ENCODE assay signal across 27 mouse cellular contexts in the genomic region with DNA sequence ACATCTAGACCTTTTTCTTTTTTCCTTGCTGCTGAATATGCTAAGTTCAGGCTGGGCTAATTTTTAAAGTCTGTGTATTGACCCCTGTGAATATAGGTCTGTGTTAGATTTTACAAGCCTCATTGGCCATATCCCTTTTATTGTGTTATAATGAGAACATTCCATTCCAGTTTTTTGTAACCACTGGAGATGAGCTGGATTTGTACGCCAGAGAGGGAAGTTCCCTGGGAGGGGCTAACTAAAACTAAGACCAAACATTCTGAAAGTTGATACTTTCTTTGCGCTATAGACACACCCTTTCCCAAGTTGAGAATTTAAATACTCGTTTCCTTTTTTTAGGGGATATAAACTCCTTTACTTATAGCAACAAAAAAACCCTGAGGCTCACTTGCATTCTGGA. TPM values are rescaled to one million over a fixed set of nuclear protein-coding genes. Genes with fewer than 3 reads are reported as not detected.
A peak's percentile ranks its signal among the peaks of the same experiment; 100 is the strongest.
DNase-seq lines count a peak whose midpoint lies in the region; ATAC-seq and TF ChIP-seq lines count a peak whose summit lies in the region.
"Had no signal": no experiment of that assay in that cellular context is flagged by ENCODE, and none has a peak within 500 bp of the region (broad histone marks: within the 10 kb centered on the region; RNA-seq: fewer than 3 reads in every experiment).

No protein-coding gene starts in this region.

- 56% methylated on average over 3 of the region's 3 CpGs for WGBS in limb, embryonic 13.5 days
- 85% methylated on average over 3 of the region's 3 CpGs for WGBS in limb, embryonic 10.5 days
- 48% methylated on average over 3 of the region's 3 CpGs for WGBS in limb, embryonic 14.5 days

- no peak overlapping the region for H3K4me2 ChIP-seq in limb, embryonic 13.5 days (replicated peaks)
- H3K4me2 ChIP-seq in limb, embryonic 14.5 days (replicated peaks; ENCODE audit: low read depth, low read length, severe bottlenecking), result no peak overlapping the region
- H3K4me2 ChIP-seq: heart, embryonic 15.5 days; kidney, embryonic 15.5 days; liver, embryonic 11.5 days; midbrain, embryonic 12.5 days; neural tube, embryonic 13.5 days had no signal

- peaks cover 74% of the 10 kb centered on the region for H3K36me3 ChIP-seq in limb, embryonic 13.5 days
- peaks cover 80% of the 10 kb centered on the region for H3K36me3 ChIP-seq in limb, embryonic 10.5 days
- H3K36me3 ChIP-seq in limb, embryonic 14.5 days (ENCODE audit: control insufficient read depth, insufficient read depth, low read length), result peaks cover 80% of the 10 kb centered on the region

- TF ChIP-seq POLR2A in limb, embryonic 14.5 days (IDR thresholded peaks at IDR 0.05; ENCODE audit: borderline replicate concordance, extremely low read depth, insufficient read depth, insufficient read length), result no peak

- ATAC-seq in limb, embryonic 13.5 days (ENCODE audit: low FRiP score, low read depth), result peak; percentile 62; the same call in 1 of the 2 replicates
- peak; percentile 63 for ATAC-seq in limb, embryonic 14.5 days (ENCODE audit: low FRiP score, low read depth)
- ATAC-seq: forebrain, postnatal 0 days; hindbrain, embryonic 16.5 days had no signal

- no peaks in the 10 kb centered on the region for H3K4me1 ChIP-seq in limb, embryonic 13.5 days
- no peaks in the 10 kb centered on the region for H3K4me1 ChIP-seq in limb, embryonic 10.5 days
- no peaks in the 10 kb centered on the region; the same call in 1 of the 2 replicates for H3K4me1 ChIP-seq in limb, embryonic 14.5 days (ENCODE audit: control insufficient read depth, insufficient read depth, low read length)
- H3K4me1 ChIP-seq: heart, embryonic 15.5 days; kidney, embryonic 15.5 days; midbrain, embryonic 12.5 days; neural tube, embryonic 13.5 days had no signal

- H3K9me3 ChIP-seq in limb, embryonic 13.5 days, result no peaks in the 10 kb centered on the region
- no peaks in the 10 kb centered on the region for H3K9me3 ChIP-seq in limb, embryonic 10.5 days (replicated peaks)
- no peaks in the 10 kb centered on the region for H3K9me3 ChIP-seq in limb, embryonic 14.5 days (ENCODE audit: control insufficient read depth, low read length)
- H3K9me3 ChIP-seq: heart, embryonic 15.5 days; kidney, embryonic 15.5 days; midbrain, embryonic 12.5 days; neural tube, embryonic 13.5 days had no signal

- H3K27me3 ChIP-seq in limb, embryonic 13.5 days, result no peaks in the 10 kb centered on the region
- H3K27me3 ChIP-seq in limb, embryonic 10.5 days (ENCODE audit: low read depth, poor library complexity, severe bottlenecking), result no peaks in the 10 kb centered on the region
- H3K27me3 ChIP-seq in limb, embryonic 14.5 days (ENCODE audit: control insufficient read depth, insufficient read depth, low read length), result no peaks in the 10 kb centered on the region
- H3K27me3 ChIP-seq: heart, embryonic 15.5 days; kidney, embryonic 15.5 days; neural tube, embryonic 13.5 days had no signal

- no peak overlapping the region for H3K9ac ChIP-seq in limb, embryonic 13.5 days
- H3K9ac ChIP-seq in limb, embryonic 14.5 days (ENCODE audit: low read depth, low read length, severe bottlenecking), result no peak overlapping the region
- H3K9ac ChIP-seq: forebrain, postnatal 0 days; heart, embryonic 15.5 days; kidney, embryonic 15.5 days; midbrain, embryonic 12.5 days; neural tube, embryonic 13.5 days had no signal

- no peak overlapping the region for H3K27ac ChIP-seq in limb, embryonic 13.5 days
- no peak overlapping the region for H3K27ac ChIP-seq in limb, embryonic 10.5 days
- no peak overlapping the region for H3K27ac ChIP-seq in limb, embryonic 14.5 days (replicated peaks; ENCODE audit: low read depth, low read length)
- H3K27ac ChIP-seq: heart, embryonic 15.5 days; kidney, embryonic 15.5 days; midbrain, embryonic 12.5 days; neural tube, embryonic 13.5 days had no signal

- peak; percentile 2 for DNase-seq in embryo, embryonic 11 days
- DNase-seq in embryo, embryonic 9.5 days (ENCODE audit: extremely low spot score), result no peak
- no peak for DNase-seq in limb, embryonic 10.5 days (ENCODE audit: low spot score)
- peak; percentile 50 for DNase-seq in Muller cell, postnatal 12 days (ENCODE audit: inconsistent ontology term)
- peak; percentile 6 for DNase-seq in limb, embryonic 14.5 days (ENCODE audit: low spot score)
- no peak for DNase-seq in kidney, postnatal 10 days
- DNase-seq: adrenal gland, postnatal 36 days; cerebellum, adult 2 months; cerebellum, postnatal 14 days; forebrain, postnatal 0 days; gastrocnemius, postnatal 10 days; kidney, adult 18-20 months; kidney, postnatal 36 days; layer of hippocampus, postnatal 36 days; left cerebral cortex, postnatal 4 days; thymus, postnatal 4 days had no signal

- H3K4me3 ChIP-seq in limb, embryonic 13.5 days, result no peak overlapping the region
- no peak overlapping the region for H3K4me3 ChIP-seq in limb, embryonic 10.5 days
- H3K4me3 ChIP-seq in limb, embryonic 14.5 days (replicated peaks; ENCODE audit: low read length), result no peak overlapping the region
- H3K4me3 ChIP-seq: heart, embryonic 15.5 days; kidney, embryonic 15.5 days; midbrain, embryonic 12.5 days; neural tube, embryonic 13.5 days had no signal

RNA-seq across cellular contexts. Expression of gene Oca2, which starts 34.7 kb away (rescaled TPM):
- polyA plus RNA-seq in limb, embryonic 13.5 days (2015; fragmentation: Nextera tagmentation; extraction: Ambion mirVana), result 0.06 TPM in 1 of 2 replicates, not detected in the other
- polyA plus RNA-seq in limb, embryonic 10.5 days (2016; fragmentation: Nextera tagmentation; extraction: Ambion mirVana), result not detected in 2 replicates
- 0.04 TPM in 1 of 2 replicates, not detected in the other for polyA plus RNA-seq in limb, embryonic 14.5 days (2012; rRNA removed)
- polyA plus RNA-seq in limb, embryonic 14.5 days (2014; fragmentation: Nextera tagmentation; extraction: Ambion mirVana), result not detected in 2 replicates
- polyA plus RNA-seq: gonadal fat pad, adult 2 months; heart, embryonic 15.5 days; liver, embryonic 16.5 days; lung, embryonic 16.5 days; small intestine, adult 2 months had no signal

Comparison
In these comparisons a context has a peak if more than half of its experiments do, and no peak if none do; other contexts are left out.
1. DNase-seq: peak in embryo, embryonic 11 days (single experiment), Muller cell, postnatal 12 days (single experiment) and limb, embryonic 14.5 days (single experiment); none in embryo, embryonic 9.5 days (single experiment), limb, embryonic 10.5 days (single experiment) and kidney, postnatal 10 days (single experiment).